Mouse (Mus musculus) ES-CJ7 (cell line): ENCODE data around the gene Slc25a19.
A peak's percentile ranks its signal among the peaks of the same experiment; 100 is the strongest.

ENCODE experiments used
- DNase-seq: peaks from one replicate; pipeline ENCODE4 v3.0.0; 2011; ENCODE audit warnings: low read depth, low spot score

The Slc25a19 gene

GRCm38 (mm10) chr11:115600743-115601142 is 27.4 kb downstream of the Slc25a19 start:
- no peak for DNase-seq

- no peak for DNase-seq
These were observed 28.4 kb downstream of the Slc25a19 start for GRCm38 (mm10) chr11:115599722-115600121.

- no peak for DNase-seq
These were observed 29.8 kb downstream of the Slc25a19 start for GRCm38 (mm10) chr11:115598309-115598708.

GRCm38 (mm10) chr11:115595209-115595608 is 32.9 kb downstream of the Slc25a19 start:
- peak; percentile 45 for DNase-seq

- no peak for DNase-seq
These were observed 37.5 kb downstream of the Slc25a19 start for GRCm38 (mm10) chr11:115590526-115591075.

GRCm38 (mm10) chr11:115587984-115588383 is 40.1 kb downstream of the Slc25a19 start:
- DNase-seq, result peak; percentile 35

- no peak for DNase-seq
These were observed 41.7 kb downstream of the Slc25a19 start for GRCm38 (mm10) chr11:115586403-115586802.

- DNase-seq, result no peak
These were observed 42.5 kb downstream of the Slc25a19 start for GRCm38 (mm10) chr11:115585573-115586100.

GRCm38 (mm10) chr11:115584376-115585073 is 43.6 kb downstream of the Slc25a19 start:
- DNase-seq, result no peak

GRCm38 (mm10) chr11:115582913-115583606 is 45.0 kb downstream of the Slc25a19 start:
- no peak for DNase-seq

- no peak for DNase-seq
These were observed 49.0 kb downstream of the Slc25a19 start for GRCm38 (mm10) chr11:115579080-115579479.

GRCm38 (mm10) chr11:115564961-115565360 is 63.1 kb downstream of the Slc25a19 start:
- no peak for DNase-seq
